In genomic region chr2:31060787-31061730, GRCm38 (mm10) we compare ENCODE assay signal across 8 mouse cellular contexts.
DNase-seq lines count a peak whose midpoint lies in the region; TF ChIP-seq lines count a peak whose summit lies in the region.

No protein-coding gene starts in this region.

- DNase-seq in layer of hippocampus, adult 2 months (ENCODE audit: low spot score in 2 of 2) = no peak
- no peak for DNase-seq in layer of hippocampus, postnatal 25 days (ENCODE audit: extremely low spot score in 1 of 2, low spot score in 1 of 2)
- peak; percentile 91 to 93 for DNase-seq in cerebellum, postnatal 14 days
- peak; percentile 67 for DNase-seq in lung, postnatal 36 days
- DNase-seq in thymus, postnatal 25 days = peak; percentile 65
- no peak for DNase-seq in left cerebral cortex, adult 8-10 months (ENCODE audit: low spot score in 2 of 2)
- no peak for DNase-seq in layer of hippocampus, adult 11-12 months (ENCODE audit: low spot score)
- no peak for DNase-seq in left cerebral cortex, postnatal 14 days (ENCODE audit: low spot score in 2 of 2)

- intact Hi-C loops in left cerebral cortex, postnatal 14 days (cut with DNase I) = no loop called here

- peak overlapping the region; percentile 43; the same call in 1 of the 2 replicates for H3K27ac ChIP-seq in layer of hippocampus, adult 2 months

- no peak for TF ChIP-seq CTCF in layer of hippocampus, adult 2 months (conservative IDR thresholded peaks at IDR 0.05)

- H3K4me3 ChIP-seq in layer of hippocampus, adult 2 months = no peak overlapping the region

Comparison
In these comparisons a context has a peak if more than half of its experiments do, and no peak if none do; other contexts are left out.
1. DNase-seq: peak in cerebellum, postnatal 14 days (2 of 2), lung, postnatal 36 days (single experiment) and thymus, postnatal 25 days (single experiment); none in layer of hippocampus, adult 2 months (0 of 2), layer of hippocampus, postnatal 25 days (0 of 2), left cerebral cortex, adult 8-10 months (0 of 2), layer of hippocampus, adult 11-12 months (single experiment) and left cerebral cortex, postnatal 14 days (0 of 2).